Mouse (Mus musculus) ES-Bruce4 (cell line): ENCODE measurements around the gene Rcc1.

Experiments used
- CTCF ChIP-seq: IDR thresholded peaks from one replicate; pipeline ENCODE4 v1.8.1; 2011; ENCODE audit warnings: low read depth, low read length
- POLR2A ChIP-seq: IDR thresholded peaks from one replicate; pipeline ENCODE4 v1.8.1; 2011; ENCODE audit warnings: low read length; ENCODE audit not compliant: insufficient read depth

DNA sequence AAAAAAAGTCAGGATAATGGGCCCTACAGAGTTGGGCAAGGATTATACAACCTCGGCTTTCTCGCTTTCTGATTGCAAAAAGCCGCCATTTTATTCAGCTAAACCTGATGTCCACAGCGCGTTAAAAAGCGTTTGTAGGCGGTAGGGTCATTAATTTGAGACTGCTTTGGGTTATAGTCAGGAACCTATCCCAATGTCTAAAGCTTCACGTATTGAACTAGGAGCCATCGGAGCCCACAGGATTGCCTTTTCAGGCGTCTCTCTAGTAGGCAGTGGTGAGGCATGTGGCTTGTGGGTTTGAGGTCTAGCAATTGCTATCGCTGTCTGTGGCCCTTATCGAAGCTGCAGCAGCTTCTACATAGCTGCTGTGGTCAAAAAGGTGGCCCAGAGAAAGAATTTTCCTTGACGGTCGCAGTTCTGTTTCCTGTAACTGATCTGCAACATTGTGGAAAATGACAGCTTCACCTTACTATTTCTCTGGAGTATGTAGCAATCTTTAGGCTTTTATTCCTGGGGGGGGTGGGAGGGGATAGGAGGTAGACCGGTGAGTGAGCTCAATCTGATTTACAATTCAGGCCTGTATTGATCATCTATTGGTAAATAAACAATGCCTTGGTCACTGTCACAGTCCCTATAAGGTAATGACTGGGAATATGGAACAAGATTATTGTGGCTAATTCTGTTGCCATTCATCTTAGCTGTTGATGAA, 44.1 kb downstream of the Rcc1 start:
- TF ChIP-seq CTCF = no peak
- TF ChIP-seq POLR2A = no peak
